ENCODE assay signal across 7 mouse cellular contexts in genomic region chr17:24469910-24470602, GRCm38 (mm10). TPM values are rescaled to one million over a fixed set of nuclear protein-coding genes. Genes with fewer than 3 reads are reported as not detected.
DNase-seq lines count a peak whose midpoint lies in the region; ATAC-seq lines count a peak whose summit lies in the region.

E4f1 (minus strand) TSS chr17:24470313.
Pgp (plus strand) TSS chr17:24470392.

- intact Hi-C loops in left cerebral cortex, postnatal 36 days (cut with DNase I): no loop called here

- under 1% methylated on average over 74 of the region's 75 CpGs for WGBS in intestine, embryonic 16.5 days
- under 1% methylated on average over 74 of the region's 75 CpGs for WGBS in midbrain, embryonic 11.5 days

- H3K27me3 ChIP-seq in intestine, embryonic 16.5 days (replicated peaks; ENCODE audit: control insufficient read depth, insufficient read depth, low read length): no peaks in the 10 kb centered on the region
- no peaks in the 10 kb centered on the region for H3K27me3 ChIP-seq in midbrain, embryonic 11.5 days (ENCODE audit: control insufficient read depth, insufficient read depth, low read length)

- H3K4me3 ChIP-seq in intestine, embryonic 16.5 days (ENCODE audit: low read length): peak within 1 kb of the TSS; percentile 93
- H3K4me3 ChIP-seq in midbrain, embryonic 11.5 days (ENCODE audit: low read depth, low read length): peak within 1 kb of the TSS; percentile 91

- H3K9me3 ChIP-seq in intestine, embryonic 16.5 days (ENCODE audit: control insufficient read depth, low read length): no peaks in the 10 kb centered on the region
- no peaks in the 10 kb centered on the region for H3K9me3 ChIP-seq in midbrain, embryonic 11.5 days (ENCODE audit: control insufficient read depth, low read length)

- DNase-seq in adrenal gland, adult 8-10 months: peak; percentile 98
- DNase-seq in embryo, embryonic 9.5 days (ENCODE audit: extremely low spot score): peak; percentile 96
- DNase-seq in gastrocnemius, postnatal 4 days (ENCODE audit: low spot score in 2 of 2): peak; percentile 97 to 99
- peak; percentile 99 for DNase-seq in left cerebral cortex, postnatal 36 days (ENCODE audit: low spot score in 2 of 2)
- peak; percentile 99 for DNase-seq in midbrain, embryonic 11.5 days (ENCODE audit: low spot score, missing footprints)
- peak; percentile 99 for DNase-seq in skeletal muscle tissue, adult 2 months (ENCODE audit: low read depth, low spot score)

- peaks cover 9% of the 10 kb centered on the region; the same call in 1 of the 2 replicates for H3K36me3 ChIP-seq in intestine, embryonic 16.5 days (ENCODE audit: control insufficient read depth, insufficient read depth, low read length)
- H3K36me3 ChIP-seq in midbrain, embryonic 11.5 days (ENCODE audit: control insufficient read depth, insufficient read depth, low read length): no peaks in the 10 kb centered on the region

- H3K27ac ChIP-seq in intestine, embryonic 16.5 days (ENCODE audit: low read length): peak within 1 kb of the TSS; percentile 93
- H3K27ac ChIP-seq in midbrain, embryonic 11.5 days (ENCODE audit: low read depth, low read length): peak within 1 kb of the TSS; percentile 74

- peak within 1 kb of the TSS; percentile 96 for H3K9ac ChIP-seq in intestine, embryonic 16.5 days (ENCODE audit: low read depth, low read length)
- H3K9ac ChIP-seq in midbrain, embryonic 11.5 days (ENCODE audit: low read length): peak within 1 kb of the TSS; percentile 90

- peak within 1 kb of the TSS; percentile 92 for H3K4me2 ChIP-seq in intestine, embryonic 16.5 days (ENCODE audit: low read depth, low read length)
- peak within 1 kb of the TSS; percentile 99 for H3K4me2 ChIP-seq in midbrain, embryonic 11.5 days

- H3K4me1 ChIP-seq in intestine, embryonic 16.5 days (ENCODE audit: control insufficient read depth, insufficient read depth, low read length): peaks cover 31% of the 10 kb centered on the region
- peaks cover 20% of the 10 kb centered on the region for H3K4me1 ChIP-seq in midbrain, embryonic 11.5 days (ENCODE audit: control insufficient read depth, insufficient read depth, low read length)

- ATAC-seq in intestine, embryonic 16.5 days: peak; percentile 97
- ATAC-seq in midbrain, embryonic 11.5 days (ENCODE audit: low FRiP score): peak; percentile 98

RNA-seq across cellular contexts. Expression of gene E4f1, which starts in this region (rescaled TPM):
- 10 to 100 TPM; 20.9 to 37.4 (median 26.4) TPM for total RNA-seq in adrenal gland, adult 8-10 months (2022)
- 10 to 100 TPM; 18.0 to 20.7 TPM for total RNA-seq in gastrocnemius, postnatal 4 days (2021)
- 26.1 and 27.1 TPM in 2 replicates for polyA plus RNA-seq in intestine, embryonic 16.5 days (2015; fragmentation: Nextera tagmentation; extraction: Ambion mirVana)
- 10 to 100 TPM; 26.2 to 40.9 TPM for total RNA-seq in left cerebral cortex, postnatal 36 days (2021)
- polyA plus RNA-seq in midbrain, embryonic 11.5 days (2014; fragmentation: Nextera tagmentation; extraction: Ambion mirVana): 10.2 and 14.7 TPM in 2 replicates

RNA-seq across cellular contexts. Expression of gene Pgp, which starts in this region (rescaled TPM):
- total RNA-seq in adrenal gland, adult 8-10 months (2022): 100 to 1,000 TPM; 105 to 116 (median 107) TPM
- total RNA-seq in gastrocnemius, postnatal 4 days (2021): 10 to 100 TPM; 34.6 to 37.4 TPM
- 83.8 and 87.1 TPM in 2 replicates for polyA plus RNA-seq in intestine, embryonic 16.5 days (2015; fragmentation: Nextera tagmentation; extraction: Ambion mirVana)
- total RNA-seq in left cerebral cortex, postnatal 36 days (2021): 10 to 100 TPM; 60.4 to 75.1 TPM
- polyA plus RNA-seq in midbrain, embryonic 11.5 days (2014; fragmentation: Nextera tagmentation; extraction: Ambion mirVana): 60.6 and 67.6 TPM in 2 replicates

Comparison
In these comparisons a context has a peak if more than half of its experiments do, and no peak if none do; other contexts are left out.
1. Peak in every context shown above with its lines: DNase-seq, ATAC-seq, H3K4me3 ChIP-seq and H3K27ac ChIP-seq.